Mouse (Mus musculus): ENCODE results near the gene Ifnl3.

Gene Ifnl3

DNA sequence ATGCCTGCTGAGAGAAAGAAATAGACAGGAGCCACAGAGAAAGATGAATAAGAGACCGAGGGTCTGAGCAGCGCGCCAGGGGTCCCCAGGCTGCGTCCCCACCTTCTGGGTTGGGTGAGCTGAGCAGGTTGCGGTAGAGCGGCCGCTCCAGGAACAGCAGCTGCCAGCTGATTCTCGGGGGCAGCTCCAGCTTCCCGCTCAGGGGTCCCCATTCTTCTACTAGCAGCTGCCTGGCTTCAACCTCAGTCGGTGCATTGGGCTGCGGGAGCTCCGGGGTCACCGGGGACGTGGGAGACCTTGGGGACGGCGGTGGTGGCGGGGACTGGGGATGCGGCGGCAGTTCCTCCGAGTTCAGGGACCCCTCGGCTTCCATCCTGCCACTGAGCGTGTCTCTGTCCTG is 24.0 kb downstream of the Ifnl3 start:
- no peak for DNase-seq (ENCODE audit: low spot score in 2 of 2)

DNA sequence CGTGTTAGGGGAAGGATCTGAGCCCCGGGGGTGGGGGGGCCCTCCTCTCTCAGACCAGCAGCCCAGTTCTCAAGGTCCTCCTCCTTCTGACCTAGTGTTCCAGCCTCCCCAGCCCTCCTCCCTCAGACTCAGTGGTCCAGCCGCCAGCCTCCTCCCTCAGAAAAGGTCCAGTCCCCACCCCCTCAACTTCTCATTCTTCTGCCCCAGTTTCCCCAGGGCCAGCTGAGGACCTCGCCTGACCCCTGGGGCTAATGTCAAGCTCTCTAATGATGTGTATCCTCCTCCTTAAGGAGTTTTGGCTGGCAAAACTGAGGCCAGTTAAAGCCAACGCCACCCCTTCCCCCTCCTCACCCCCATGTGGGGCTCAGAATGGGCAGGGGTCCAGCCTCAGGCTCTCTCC is 24.5 kb downstream of the Ifnl3 start, which contains the start of gene Nccrp1:
Nccrp1 (minus strand) TSS at position 101 of the 400 bp plus-strand sequence.
- DNase-seq (ENCODE audit: low spot score in 2 of 2) = no peak

DNA sequence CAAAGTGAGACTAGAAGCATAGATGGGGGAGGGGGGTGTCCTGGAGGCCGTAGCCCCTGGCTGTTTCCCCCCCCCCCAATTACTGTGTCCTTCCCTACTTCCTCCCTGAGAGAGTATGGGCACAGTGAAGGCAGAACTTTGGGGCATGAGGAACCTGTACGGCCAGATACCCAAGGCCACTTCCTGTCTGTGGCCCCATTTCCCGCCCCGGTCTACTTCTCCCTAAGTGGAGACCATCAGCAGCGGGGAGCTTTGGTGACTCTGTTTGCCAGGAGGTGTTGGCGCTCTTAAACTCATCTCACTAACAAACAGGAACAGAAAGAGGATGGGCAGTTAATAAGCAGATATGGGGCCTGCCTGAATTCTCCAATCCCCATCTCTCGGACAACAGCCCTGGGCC is 25.0 kb downstream of the Ifnl3 start:
- DNase-seq (ENCODE audit: low spot score in 2 of 2) = no peak

DNA sequence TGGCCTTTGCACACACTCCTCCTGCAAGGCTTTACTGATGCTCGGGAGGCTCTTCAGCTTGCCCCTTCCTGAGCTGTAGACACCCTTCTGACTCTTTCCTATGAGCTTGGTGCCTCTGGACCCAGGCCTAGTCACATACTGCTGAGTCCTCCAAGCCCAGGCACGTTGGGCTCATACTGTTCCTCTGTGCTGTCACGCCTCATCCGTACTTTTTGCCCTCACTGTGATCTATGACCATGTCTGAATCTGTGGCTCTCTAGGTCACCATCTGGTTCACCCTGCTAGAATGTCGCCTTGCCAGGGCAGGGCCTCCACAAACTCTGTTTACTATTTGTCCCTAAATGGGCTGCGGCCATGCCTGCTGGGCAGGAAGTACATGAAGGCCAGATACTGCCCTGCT is 30.4 kb downstream of the Ifnl3 start:
- DNase-seq (ENCODE audit: low spot score in 2 of 2) = peak; percentile 45 to 66

DNA sequence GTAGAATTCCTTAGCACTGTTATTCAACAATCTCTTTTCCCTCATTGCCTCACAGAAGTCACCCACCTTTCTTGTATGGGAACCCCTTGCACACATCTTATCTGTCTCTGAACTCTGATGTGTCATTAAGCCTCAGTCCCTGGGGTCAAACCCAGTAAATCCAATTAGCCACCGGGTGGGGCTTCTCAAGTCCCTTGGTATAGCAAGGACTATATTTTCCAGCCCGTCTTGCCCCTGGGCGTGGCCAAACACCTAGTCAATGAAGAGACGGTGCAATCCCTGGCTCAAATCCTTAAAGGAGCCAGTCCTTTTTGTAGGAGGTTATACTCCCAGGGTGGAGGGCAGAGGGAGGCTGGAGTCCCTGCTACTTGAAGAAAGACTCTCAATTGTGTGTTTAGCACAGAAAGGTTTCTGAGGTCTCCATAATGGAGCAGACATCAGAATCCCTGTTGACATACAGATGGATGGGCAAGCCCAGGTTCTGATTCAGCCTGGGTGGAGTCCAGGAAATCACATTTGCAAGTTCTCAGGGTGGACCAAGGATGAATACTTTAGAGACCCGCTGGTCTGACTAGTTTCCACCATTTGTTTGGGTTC is 33.4 kb downstream of the Ifnl3 start:
- DNase-seq (ENCODE audit: low spot score in 2 of 2) = no peak

DNA sequence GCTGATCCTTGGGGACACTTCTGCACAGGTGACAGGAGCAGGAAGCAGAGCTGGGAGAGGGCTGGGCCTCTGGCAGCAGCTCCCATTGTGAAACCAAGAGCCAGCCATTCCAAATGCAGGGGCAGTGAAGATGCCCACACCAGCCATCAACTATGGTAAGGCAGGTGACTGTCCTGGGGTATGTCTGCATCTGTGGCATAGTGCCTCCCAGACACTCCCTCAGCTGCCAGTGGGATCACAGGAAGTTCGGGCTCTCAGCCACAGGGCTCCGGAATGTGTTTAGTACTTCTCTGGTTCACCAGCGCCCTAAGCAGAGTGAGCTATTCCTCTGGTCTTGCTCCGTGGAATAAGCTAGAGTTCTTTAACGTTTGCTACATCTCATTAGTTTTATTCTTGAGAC is 34.4 kb downstream of the Ifnl3 start:
- DNase-seq (ENCODE audit: low spot score in 2 of 2) = no peak

DNA sequence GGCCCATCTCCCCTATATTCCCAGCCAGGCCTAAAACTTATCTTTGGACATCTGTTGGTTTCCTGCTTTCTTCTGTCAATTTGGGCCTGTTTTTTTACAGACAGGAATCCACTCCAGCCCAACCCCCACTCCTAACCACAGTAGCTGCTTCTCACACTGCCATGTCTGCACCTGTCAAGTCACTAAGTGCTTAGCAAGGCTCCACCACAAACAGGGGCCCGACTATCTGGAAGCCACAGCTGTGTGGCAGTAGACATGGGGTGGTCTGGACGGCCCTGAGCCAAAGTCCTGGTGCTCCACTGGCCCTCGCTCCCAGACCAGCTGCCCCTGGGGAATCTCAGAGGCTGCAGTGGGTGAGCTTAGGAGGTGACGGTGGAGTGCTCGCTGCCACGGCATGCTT is 35.1 kb downstream of the Ifnl3 start:
- DNase-seq (ENCODE audit: low spot score in 2 of 2) = no peak

DNA sequence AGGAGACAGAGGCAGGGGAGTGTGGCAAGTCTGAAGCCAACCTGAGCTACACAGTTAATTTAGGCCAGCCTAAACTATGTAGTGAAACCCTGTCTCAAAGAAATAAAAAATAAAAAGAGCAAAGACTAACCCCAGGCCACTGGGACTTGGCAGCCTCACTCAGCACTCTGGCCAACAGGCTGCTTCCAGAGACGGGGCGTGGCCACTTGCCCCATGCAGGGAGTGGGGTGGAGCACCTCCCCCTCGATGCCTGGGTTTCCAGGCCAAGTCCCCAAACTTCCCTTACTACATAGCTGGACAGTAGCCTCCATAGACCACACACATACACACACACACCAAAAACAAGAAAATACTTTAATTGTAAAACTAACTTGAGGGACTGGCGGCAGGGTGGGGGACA is 35.9 kb downstream of the Ifnl3 start:
- peak in 1 of 2 experiments; percentile 72 for DNase-seq (ENCODE audit: low spot score in 2 of 2)

DNA sequence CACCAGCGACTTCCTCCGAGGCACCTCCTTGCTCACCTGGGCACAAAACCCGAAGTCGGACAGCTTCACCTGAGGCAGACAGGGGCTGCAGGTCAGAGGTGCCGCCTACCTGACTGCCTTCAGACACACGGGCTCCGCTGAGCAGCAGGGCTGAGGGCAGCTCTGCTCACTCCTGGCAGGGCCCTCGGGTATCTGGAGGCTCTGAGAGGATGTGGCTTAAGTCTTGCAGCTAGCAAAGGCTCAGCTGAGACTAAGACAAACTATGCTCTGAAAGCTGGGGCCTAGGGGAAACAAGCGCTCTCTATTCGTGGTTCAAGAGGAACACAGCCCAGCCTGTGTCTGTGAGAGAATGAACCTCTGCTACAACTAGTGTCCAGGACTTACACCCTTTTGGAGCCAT is 38.2 kb downstream of the Ifnl3 start:
- no peak for DNase-seq (ENCODE audit: low spot score in 2 of 2)

DNA sequence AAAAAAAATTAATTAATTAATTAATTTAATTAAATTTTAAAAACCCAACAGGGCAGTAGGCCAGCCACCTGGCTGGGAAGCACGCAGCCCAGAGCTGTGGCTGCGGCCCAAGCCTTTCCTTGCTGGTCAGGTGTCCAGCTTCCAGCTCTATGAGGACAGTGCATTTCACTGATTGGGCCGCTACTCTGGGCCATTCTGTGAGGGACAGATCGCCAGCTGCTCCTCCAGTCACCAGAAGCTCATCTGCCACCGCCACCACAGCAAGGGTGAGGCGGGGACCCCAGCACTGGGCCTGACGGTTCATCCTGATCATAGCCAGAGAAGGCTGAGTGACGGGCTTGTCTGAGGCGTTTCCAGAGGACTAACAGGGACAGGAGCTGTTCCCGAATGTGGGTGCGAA is 39.3 kb downstream of the Ifnl3 start:
- DNase-seq (ENCODE audit: low spot score in 2 of 2) = no peak

DNA sequence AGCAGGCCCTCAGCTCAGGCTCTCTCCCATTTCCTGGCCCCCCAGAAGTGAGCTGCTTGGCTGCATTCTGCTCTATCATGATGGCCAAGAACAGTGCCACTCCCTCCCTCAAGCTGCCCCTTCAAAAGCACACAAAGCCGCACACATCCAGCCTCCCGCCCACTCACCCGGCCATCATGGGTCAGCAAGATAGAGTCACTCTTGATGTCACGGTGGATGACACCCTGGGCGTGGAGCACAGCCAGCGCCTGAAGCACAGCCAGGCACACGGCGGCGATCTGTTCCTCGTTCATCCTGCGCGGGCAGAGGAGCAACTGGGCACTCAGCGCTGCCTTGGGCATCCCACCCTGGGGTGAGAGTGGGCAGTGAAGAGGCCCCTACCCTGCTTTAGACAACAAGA is 39.7 kb downstream of the Ifnl3 start:
- no peak for DNase-seq (ENCODE audit: low spot score in 2 of 2)

DNA sequence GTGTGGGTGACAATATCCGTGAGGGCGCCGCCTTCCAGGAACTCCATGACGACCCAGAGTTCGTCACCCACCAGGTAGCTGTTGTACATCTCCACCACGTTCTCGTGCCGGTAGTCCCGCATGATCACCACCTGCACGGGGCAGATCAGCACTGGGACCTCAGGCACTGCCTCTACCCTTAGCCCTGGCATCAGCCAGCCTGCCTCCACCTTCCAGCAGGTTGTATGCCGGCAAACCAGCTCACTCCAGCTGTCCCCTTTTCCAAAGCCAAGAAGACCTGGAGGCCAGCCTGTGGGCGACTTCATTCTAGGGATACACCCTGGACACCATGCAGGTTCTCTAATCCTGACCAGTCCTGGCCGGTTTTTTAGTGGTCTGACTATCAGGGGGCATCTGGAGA is 40.3 kb downstream of the Ifnl3 start:
- no peak for DNase-seq (ENCODE audit: low spot score in 2 of 2)

DNA sequence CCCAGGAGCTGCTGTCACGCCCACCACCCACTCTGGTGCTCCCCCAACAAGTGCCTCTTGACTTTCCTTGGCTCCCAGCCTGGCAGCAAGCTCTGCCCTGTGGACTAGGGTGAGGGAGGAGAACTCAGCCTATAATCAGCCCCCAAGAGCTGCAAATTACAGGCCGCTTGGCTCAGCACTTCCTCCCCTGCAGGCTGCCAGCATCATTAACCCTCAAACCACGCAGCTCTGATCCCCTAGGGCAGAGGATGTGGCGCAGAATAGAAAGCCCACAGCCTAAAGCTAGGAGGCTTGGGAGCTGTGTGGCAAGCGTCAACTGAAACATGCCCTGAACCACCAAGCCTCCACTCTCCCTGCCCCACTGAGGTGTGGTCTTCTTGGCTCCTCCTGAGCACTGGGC is 42.8 kb downstream of the Ifnl3 start:
- DNase-seq (ENCODE audit: low spot score in 2 of 2) = no peak

DNA sequence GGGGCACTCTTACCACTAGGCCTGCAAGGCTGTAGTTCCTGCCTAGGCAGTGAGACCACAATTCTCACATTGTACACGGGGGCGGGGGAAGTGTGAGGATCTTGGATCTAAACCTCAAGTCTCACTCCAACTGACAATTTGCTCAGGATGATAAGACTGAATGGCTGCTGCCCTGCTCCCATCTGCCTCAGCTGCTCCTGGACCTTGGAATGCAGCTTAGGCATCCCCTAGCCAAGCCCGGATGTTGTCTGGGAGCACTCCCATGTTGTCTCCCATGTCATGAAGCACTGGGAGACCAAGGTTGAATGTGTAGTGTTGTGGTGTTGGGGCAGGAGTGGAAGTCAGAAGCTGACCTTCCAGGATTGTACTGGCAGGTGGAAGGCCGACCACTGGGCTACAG is 44.9 kb downstream of the Ifnl3 start:
- DNase-seq (ENCODE audit: low spot score in 2 of 2) = no peak

DNA sequence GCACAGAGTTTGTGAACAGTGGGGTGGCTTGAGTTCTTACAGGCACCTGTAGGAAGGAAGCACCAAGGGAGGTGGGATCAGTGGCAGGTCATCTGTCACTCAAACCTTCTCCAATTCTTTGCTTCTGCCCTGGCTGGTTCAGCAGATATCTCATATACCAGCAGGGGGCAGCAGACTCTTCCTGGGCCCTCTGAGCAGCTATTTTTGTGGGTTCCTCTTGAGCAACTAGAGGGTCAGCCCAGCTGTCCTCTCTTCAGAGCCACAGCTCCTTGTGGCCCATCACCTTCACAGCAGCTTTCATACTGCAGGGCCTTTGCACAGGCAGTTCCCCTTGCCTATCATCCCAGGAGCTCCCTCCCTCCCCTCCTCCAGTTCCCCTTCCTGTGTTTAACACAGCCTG is 45.6 kb downstream of the Ifnl3 start:
- peak; percentile 52 to 68 for DNase-seq (ENCODE audit: low spot score in 2 of 2)

DNA sequence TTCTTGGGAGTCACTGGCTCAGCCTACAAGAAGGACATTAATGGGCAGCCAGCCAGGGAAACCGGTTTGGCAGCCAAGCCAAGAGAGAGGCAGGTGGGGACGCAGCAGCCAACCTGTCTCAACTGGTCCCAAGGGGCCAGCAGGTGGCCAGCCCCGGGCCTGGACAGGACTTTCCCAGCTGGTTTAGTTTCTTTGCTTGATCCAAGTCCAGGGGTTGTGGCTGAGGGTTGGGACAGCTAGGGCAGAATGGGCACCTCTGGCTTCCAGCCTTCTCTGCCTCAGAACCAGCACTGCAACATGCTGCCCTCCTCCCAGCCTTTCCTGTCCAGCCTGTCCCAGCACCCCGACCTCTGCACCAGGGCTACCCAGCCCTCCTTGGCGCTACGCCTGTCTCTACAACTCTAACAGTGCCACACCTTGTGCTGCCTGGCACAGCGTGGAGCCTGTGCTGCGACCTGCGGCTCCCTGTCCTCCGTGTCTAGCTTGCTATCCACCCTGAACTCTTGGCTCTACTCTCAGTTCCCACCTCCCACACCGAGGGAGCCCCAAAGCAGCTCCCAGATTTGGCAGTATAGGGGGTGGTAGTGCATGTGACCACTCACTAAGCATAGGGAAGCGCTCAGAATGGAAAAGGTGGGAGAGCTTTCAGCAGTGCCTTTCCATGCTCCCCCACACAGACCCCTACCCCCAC is 47.8 kb downstream of the Ifnl3 start:
- peak; percentile 93 to 94 for DNase-seq (ENCODE audit: low spot score in 2 of 2)

DNA sequence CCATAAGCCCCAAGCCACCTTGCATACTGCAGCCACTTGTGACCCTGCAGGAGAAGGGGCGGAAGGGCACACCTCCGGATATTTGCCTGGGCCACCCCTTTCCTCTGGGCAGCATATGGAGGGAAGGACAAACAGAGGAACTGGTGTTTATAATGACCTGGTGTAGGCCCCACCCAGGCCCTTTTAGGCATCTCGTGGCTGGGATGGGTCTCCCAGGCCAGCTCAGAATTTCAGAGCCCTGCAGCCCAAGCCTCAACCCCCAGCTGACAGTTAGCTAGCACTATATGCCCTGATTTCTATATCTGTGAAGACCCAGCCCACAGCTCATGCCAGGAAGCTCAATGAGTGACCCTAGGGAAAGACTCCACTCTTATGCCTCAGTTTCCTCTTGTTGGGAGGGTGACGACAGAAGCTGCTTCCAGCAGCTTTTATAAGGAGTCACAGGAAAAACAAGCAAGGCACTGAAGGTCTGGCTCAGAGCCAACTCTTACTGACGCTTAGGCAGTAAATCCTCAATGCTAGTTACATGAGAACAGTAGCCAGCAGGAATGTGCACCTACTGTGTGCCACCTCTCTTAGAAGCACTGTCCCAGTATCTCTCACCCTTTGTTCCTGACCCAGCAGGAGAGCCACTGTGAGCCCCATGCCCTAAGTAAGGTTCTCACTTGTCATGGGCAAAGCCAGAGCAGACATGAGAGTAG is 48.5 kb downstream of the Ifnl3 start:
- DNase-seq (ENCODE audit: low spot score in 2 of 2) = no peak

DNA sequence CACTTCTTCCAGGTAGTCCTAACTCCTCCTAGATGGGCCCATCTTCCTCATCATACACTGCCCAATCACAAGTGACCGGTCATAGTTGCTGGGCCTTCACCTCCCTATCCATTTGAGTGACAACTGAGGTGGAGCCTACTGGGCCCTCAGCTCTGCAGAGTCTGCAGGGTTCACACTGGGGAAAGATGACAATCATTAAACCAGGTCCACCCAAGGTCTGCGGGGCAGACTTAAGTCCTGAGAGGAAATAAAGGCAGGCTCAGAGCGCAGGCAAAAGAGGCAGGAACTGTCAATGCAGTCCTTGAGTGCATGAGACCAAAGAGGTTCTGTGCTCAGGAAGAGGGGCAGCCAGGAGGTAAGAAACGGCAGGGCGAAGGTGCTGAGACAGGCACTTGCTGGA is 50.1 kb downstream of the Ifnl3 start:
- DNase-seq (ENCODE audit: low spot score in 2 of 2) = no peak

DNA sequence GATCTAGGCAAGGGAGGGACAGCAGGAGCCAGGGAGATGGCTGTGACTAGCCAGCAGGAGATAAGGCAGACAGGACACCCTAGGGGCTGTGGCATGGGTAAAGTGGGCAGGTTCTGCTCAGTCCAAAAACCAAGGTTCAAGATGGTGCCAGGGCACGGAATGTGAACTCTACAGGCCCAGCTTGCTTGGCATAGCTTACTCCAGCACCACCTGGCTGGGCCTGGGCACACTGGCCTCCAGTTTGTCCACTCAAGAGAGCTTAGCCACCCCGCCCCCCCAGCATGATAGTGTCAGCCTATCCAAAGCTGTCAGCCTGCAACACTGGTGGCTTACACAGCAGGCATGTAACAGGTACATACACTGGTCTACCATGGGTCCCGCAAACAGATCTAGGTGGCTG is 50.6 kb downstream of the Ifnl3 start:
- no peak for DNase-seq (ENCODE audit: low spot score in 2 of 2)

Data from urinary bladder, postnatal 36 days (tissue).